Mouse (Mus musculus): Measurements from ENCODE around the gene Eddm3b. TPM values are rescaled to one million over a fixed set of nuclear protein-coding genes. Genes with fewer than 3 reads are reported as not detected.

The Eddm3b gene
- total and polyA plus RNA-seq, 3 experiments = not detected

- TF ChIP-seq TBP (conservative IDR thresholded peaks at IDR 0.05; ENCODE audit: low read depth, low read length) = no peak
- TF ChIP-seq ZMIZ1 (IDR thresholded peaks at IDR 0.05; ENCODE audit: low read depth, low read length) = no peak
- no peak for TF ChIP-seq ZKSCAN1 (IDR thresholded peaks at IDR 0.05; ENCODE audit: borderline replicate concordance, low read depth, low read length)
- TF ChIP-seq NRF1 (IDR thresholded peaks at IDR 0.05; ENCODE audit: low read depth, low read length) = no peak
- TF ChIP-seq HCFC1 (IDR thresholded peaks at IDR 0.05; ENCODE audit: low read depth, low read length) = no peak
- no peak for TF ChIP-seq MAX (IDR thresholded peaks at IDR 0.05; ENCODE audit: low read length)
- peak; percentile 40; the same call in 1 of the 2 replicates for TF ChIP-seq IRF4 (IDR thresholded peaks at IDR 0.05; ENCODE audit: low read depth, low read length)
- no peak for TF ChIP-seq ELF1 (IDR thresholded peaks at IDR 0.05; ENCODE audit: low read depth, low read length)
Measured at GRCm38 (mm10) chr14:51079180-51079579, 35.0 kb upstream of the Eddm3b start (continued).

GRCm38 (mm10) chr14:51081035-51081434 lies 33.2 kb upstream of the Eddm3b start:
- H3K27ac ChIP-seq (ENCODE audit: insufficient read depth, low read depth) = no peak overlapping the region
- no peaks in the 10 kb centered on the region for H3K9me3 ChIP-seq (replicated peaks; ENCODE audit: low read length)
- H3K4me2 ChIP-seq (ENCODE audit: insufficient read depth, low read depth, poor library complexity, severe bottlenecking) = no peak overlapping the region
- H3K4me1 ChIP-seq (ENCODE audit: control insufficient read depth in 1 of 2, insufficient read depth in 2 of 2) = peaks cover 4 to 35% of the 10 kb centered on the region in 2 experiments; a peak in 3 of 4 replicates
- H3K27me3 ChIP-seq (replicated peaks) = peaks cover 5% of the 10 kb centered on the region
- in situ Hi-C loops (cut with MboI; ENCODE audit: low pct_ligation_motif_present, low pct_unique_long_range_greater_than_20kb, low sequenced_read_pairs) = no loop called here
- TF ChIP-seq ZNF384 (IDR thresholded peaks at IDR 0.05; ENCODE audit: low read depth, low read length) (no peak), MAZ (IDR thresholded peaks at IDR 0.05; ENCODE audit: low read depth, low read length) (no peak), ELF1 (IDR thresholded peaks at IDR 0.05; ENCODE audit: low read depth, low read length) (no peak)
- DNase-seq (ENCODE audit: extremely low read depth) = no peak
- no peak overlapping the region for H3K4me3 ChIP-seq (replicated peaks in 1 of 3; ENCODE audit: low read depth in 2 of 3, low read length in 2 of 3, poor library complexity in 1 of 3)
- no peaks in the 10 kb centered on the region for H3K79me2 ChIP-seq (replicated peaks; ENCODE audit: control insufficient read depth, extremely low read depth, insufficient read depth, poor library complexity, severe bottlenecking)
- no peak overlapping the region for H3K9ac ChIP-seq (ENCODE audit: insufficient read depth, low read depth)
- no peaks in the 10 kb centered on the region for H3K36me3 ChIP-seq (replicated peaks in 1 of 2; ENCODE audit: control insufficient read depth in 1 of 2, insufficient read depth in 1 of 2, low read length in 1 of 2)
- dilution Hi-C loops (cut with MboI; ENCODE audit: extremely low pct_ligation_motif_present, extremely low pct_unique_long_range_greater_than_20kb, low sequenced_read_pairs) = no loop called here

- H3K9ac ChIP-seq (ENCODE audit: insufficient read depth, low read depth) = peak overlapping the region; percentile 8
- no peaks in the 10 kb centered on the region for H3K36me3 ChIP-seq (replicated peaks in 1 of 2; ENCODE audit: control insufficient read depth in 1 of 2, insufficient read depth in 1 of 2, low read length in 1 of 2)
- dilution Hi-C loops (cut with MboI; ENCODE audit: extremely low pct_ligation_motif_present, extremely low pct_unique_long_range_greater_than_20kb, low sequenced_read_pairs) (no loop called here), in situ Hi-C loops (cut with MboI; ENCODE audit: low pct_ligation_motif_present, low pct_unique_long_range_greater_than_20kb, low sequenced_read_pairs) (no loop called here)
- peak overlapping the region; percentile 67 for H3K4me2 ChIP-seq (ENCODE audit: insufficient read depth, low read depth, poor library complexity, severe bottlenecking)
- H3K27me3 ChIP-seq (replicated peaks) = peaks cover 5% of the 10 kb centered on the region
- TF ChIP-seq CHD2 (IDR thresholded peaks at IDR 0.05; ENCODE audit: low read length) = no peak
- TF ChIP-seq UBTF (IDR thresholded peaks at IDR 0.05; ENCODE audit: low read depth, low read length) = 0 out of 2 replicates have a peak, but pooled peaks have one; percentile 30
- no peak for TF ChIP-seq NELFE (IDR thresholded peaks at IDR 0.05; ENCODE audit: low read depth, low read length)
- no peak for TF ChIP-seq ZNF384 (IDR thresholded peaks at IDR 0.05; ENCODE audit: low read depth, low read length)
- TF ChIP-seq KAT2A (IDR thresholded peaks at IDR 0.05; ENCODE audit: insufficient replicate concordance, low read length) = no peak
- TF ChIP-seq TBP (conservative IDR thresholded peaks at IDR 0.05; ENCODE audit: low read depth, low read length) = peak; percentile 99
- peak; percentile 86 for TF ChIP-seq EP300 (IDR thresholded peaks at IDR 0.05; ENCODE audit: low read length)
- TF ChIP-seq NRF1 (IDR thresholded peaks at IDR 0.05; ENCODE audit: low read depth, low read length) = peak; percentile 59; the same call in 1 of the 2 replicates
- TF ChIP-seq BHLHE40 (IDR thresholded peaks at IDR 0.05; ENCODE audit: low read depth, low read length) = peak; percentile 60; the same call in 1 of the 2 replicates
- TF ChIP-seq MAFK (IDR thresholded peaks at IDR 0.05; ENCODE audit: insufficient replicate concordance, low read length) = peak; percentile 92
- TF ChIP-seq ETS1 (conservative IDR thresholded peaks at IDR 0.05; ENCODE audit: low read depth, low read length) = peak; percentile 31; the same call in 1 of the 2 replicates
- peak; percentile 92 for TF ChIP-seq ELF1 (IDR thresholded peaks at IDR 0.05; ENCODE audit: low read depth, low read length)
- peak; percentile 83 for TF ChIP-seq IRF4 (IDR thresholded peaks at IDR 0.05; ENCODE audit: low read depth, low read length)
- no peak for TF ChIP-seq USF2 (conservative IDR thresholded peaks at IDR 0.05; ENCODE audit: low read depth, low read length)
- peak; percentile 29; the same call in 1 of the 2 replicates for TF ChIP-seq MYC (IDR thresholded peaks at IDR 0.05; ENCODE audit: low read depth, low read length)
- peak; percentile 42; the same call in 1 of the 2 replicates for TF ChIP-seq TCF12 (IDR thresholded peaks at IDR 0.05; ENCODE audit: low read depth, low read length)
- TF ChIP-seq MEF2A (IDR thresholded peaks at IDR 0.05; ENCODE audit: borderline replicate concordance, low read depth, low read length) = peak; percentile 65; the same call in 1 of the 2 replicates
- 0 out of 2 replicates have a peak, but pooled peaks have one; percentile 68 for TF ChIP-seq E2F4 (IDR thresholded peaks at IDR 0.05; ENCODE audit: insufficient replicate concordance, low read depth, low read length)
- no peaks in the 10 kb centered on the region for H3K9me3 ChIP-seq (replicated peaks; ENCODE audit: low read length)
- H3K79me2 ChIP-seq (replicated peaks; ENCODE audit: control insufficient read depth, extremely low read depth, insufficient read depth, poor library complexity, severe bottlenecking) = no peaks in the 10 kb centered on the region
- H3K27ac ChIP-seq (ENCODE audit: insufficient read depth, low read depth) = peak overlapping the region; percentile 21
- peak overlapping the region; percentile 52 to 71 (median 68) for H3K4me3 ChIP-seq (replicated peaks in 1 of 3; ENCODE audit: low read depth in 2 of 3, low read length in 2 of 3, poor library complexity in 1 of 3)
- H3K4me1 ChIP-seq (ENCODE audit: control insufficient read depth in 1 of 2, insufficient read depth in 2 of 2) = peaks cover 4 to 35% of the 10 kb centered on the region in 2 experiments; a peak in 3 of 4 replicates
- peak; percentile 88 for DNase-seq (ENCODE audit: extremely low read depth)
Measured at GRCm38 (mm10) chr14:51082599-51083581, 31.3 kb upstream of the Eddm3b start.
